Mouse (Mus musculus) heart, adult 9 months (tissue): ENCODE data around the gene Nrarp.

ENCODE experiments used
- DNase-seq, 2 experiments: peaks; one replicate each; pipeline ENCODE4 v3.0.0; 2022; ENCODE audit warnings: low spot score in 2 of 2

Nrarp gene

GRCm38 (mm10) chr2:25195211-25196156 is 14.9 kb downstream of the Nrarp start:
- DNase-seq = peak; percentile 79 to 87

GRCm38 (mm10) chr2:25196172-25196954 is 15.8 kb downstream of the Nrarp start, which contains the start of gene Tor4a:
Tor4a (minus strand) TSS chr2:25196886.
- peak; percentile 91 to 97 for DNase-seq

GRCm38 (mm10) chr2:25197191-25197590 is 16.6 kb downstream of the Nrarp start:
- DNase-seq = no peak

DNA sequence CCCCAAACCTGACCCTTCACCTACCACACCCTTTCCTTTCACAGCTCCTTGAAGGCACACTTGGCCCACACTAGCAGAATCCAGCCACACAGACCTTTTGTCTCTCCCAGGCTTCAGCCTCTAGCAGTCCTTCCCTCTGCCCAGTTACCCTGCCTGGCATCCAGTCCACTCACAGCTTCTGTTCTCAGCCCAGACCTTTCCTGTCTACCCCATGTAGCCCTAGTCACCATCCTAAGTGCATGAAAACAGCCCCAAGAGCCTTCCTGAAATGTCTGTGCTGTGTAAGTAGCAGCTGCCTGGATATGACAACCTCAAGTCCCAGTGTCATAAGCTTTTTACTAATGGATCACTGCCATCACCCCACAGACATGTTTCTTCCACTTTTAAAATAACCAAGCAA is 17.4 kb downstream of the Nrarp start:
- DNase-seq = no peak

GRCm38 (mm10) chr2:25200631-25201030 is 20.1 kb downstream of the Nrarp start:
- DNase-seq = no peak

DNA sequence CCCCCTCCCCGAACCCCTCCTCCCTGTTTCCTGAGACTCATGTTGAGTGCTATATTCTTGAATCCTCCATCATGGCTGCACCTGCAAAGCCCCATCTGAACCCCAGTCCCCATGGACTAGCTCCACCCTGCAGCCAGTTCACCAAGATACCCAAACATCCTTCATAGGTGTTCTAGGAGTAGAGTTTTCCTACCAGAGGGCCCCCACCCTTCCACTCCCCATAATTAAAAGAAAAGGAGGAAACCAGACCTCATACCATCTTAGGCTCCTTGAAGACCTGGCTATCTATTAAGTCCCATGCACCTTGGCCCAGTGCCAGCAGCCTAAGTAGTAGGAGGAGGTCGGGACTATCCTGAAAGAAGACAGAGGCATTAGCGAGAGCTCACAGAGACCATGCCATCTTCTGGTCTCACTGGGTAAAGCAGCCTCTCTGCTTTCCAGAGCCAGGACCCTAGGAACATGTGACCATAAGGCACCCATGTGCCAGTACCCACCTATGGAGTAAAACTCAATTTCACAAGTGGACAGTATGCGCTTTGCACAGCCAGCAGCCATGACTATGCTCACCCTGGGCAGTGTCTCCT is 23.2 kb downstream of the Nrarp start:
- no peak for DNase-seq

DNA sequence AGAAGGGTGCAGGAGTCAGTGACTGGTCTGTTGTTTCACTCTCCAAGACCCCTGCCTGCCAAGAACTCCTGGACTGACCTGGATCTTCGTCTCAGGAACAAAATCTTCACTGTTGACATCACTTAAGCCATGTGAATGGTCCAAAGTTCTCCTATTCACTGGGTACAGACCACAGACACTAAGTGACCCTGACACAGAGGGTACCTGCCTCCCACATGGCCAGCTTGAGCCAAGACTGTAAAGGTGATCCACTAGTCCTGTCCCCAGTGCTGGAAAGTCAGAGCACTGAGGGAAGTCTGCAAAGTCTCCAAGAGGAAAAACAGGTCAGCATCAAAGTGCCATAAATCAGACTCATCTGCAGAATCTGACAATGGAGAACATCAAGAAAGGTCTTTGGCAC is 27.0 kb downstream of the Nrarp start:
- DNase-seq = no peak

GRCm38 (mm10) chr2:25210686-25211085 is 30.1 kb downstream of the Nrarp start:
- DNase-seq = peak in 1 of 2 experiments; percentile 14

GRCm38 (mm10) chr2:25211121-25211670 is 30.6 kb downstream of the Nrarp start, which contains the start of gene Nelfb:
Nelfb (minus strand) TSS chr2:25211489.
- peak; percentile 91 to 92 for DNase-seq

DNA sequence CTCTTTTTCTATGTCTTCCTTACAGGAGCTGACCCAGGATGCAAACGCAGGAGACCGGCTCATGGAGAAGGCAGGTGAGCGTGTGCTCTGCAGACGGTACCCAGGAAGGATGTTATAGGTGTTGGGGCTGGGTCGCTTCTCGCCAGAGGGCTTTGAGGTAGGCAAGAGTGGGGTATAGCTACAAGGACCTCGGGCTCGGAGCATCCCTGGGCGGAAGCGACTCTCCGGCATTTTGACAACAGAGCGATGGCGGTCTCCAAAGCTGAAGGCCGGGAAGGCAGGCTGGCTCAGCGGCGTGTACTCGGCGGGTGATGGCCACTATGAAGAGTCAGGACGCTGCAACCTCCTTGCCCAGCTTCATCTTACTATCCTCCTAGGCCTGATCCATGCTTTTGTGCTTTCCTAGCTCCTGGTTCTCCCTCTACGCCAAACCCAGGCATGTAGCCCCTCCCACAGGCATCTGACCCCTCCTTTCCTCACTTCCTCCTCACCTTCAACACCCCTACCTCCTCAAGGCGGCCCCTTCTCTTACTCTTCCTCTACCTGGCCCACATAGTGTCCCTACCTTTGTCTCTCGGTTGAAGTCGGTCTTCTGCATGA is 32.8 kb downstream of the Nrarp start:
- DNase-seq = no peak

DNA sequence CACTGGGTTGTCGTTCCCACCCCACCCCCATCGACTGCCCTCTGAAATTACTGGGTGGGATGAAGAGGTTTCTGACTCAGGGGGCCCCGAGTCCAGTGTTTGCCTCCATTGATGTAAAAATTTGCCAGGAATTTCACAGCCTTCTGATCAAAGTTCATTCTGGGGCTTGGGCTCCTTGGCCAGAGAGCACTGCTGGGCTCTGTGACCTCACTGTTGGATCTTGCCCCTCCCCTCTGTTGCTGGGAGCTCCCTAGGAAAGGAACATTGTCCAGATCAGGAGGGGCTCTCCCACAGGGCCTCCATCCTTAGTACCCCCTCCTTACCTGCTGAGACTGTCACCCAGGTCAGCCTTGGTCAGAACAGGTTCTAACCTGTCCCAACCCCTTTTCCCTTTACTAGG is 33.9 kb downstream of the Nrarp start, which contains the start of gene Stpg3:
Stpg3 (minus strand) TSS at position 194 of the 400 bp plus-strand sequence.
- no peak for DNase-seq

DNA sequence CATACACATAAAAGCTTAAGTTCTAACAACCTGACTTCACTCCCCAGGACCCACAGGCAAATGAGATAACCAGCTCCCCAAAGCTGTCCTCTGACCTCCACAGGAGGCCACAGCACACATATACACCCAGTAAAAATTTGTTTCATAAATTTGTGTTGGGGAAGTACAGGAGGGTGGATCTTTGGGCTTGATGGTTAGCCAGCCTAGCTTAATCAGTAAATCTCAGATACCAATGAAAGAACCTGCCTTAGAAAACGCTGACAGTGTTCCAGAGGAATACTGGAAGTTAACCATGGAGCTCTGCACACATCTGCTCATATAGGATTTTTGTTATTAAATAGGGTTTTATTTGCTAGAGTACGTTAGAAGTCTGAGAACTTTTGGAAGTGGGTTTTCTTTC is 37.1 kb downstream of the Nrarp start:
- DNase-seq = no peak

GRCm38 (mm10) chr2:25218445-25218844 is 37.9 kb downstream of the Nrarp start, which contains the start of gene Fam166a:
Fam166a (plus strand) TSS chr2:25218745.
- DNase-seq = no peak

- no peak for DNase-seq
These were observed 40.8 kb downstream of the Nrarp start for GRCm38 (mm10) chr2:25221331-25221772.

GRCm38 (mm10) chr2:25223681-25224491 is 43.3 kb downstream of the Nrarp start:
- peak; percentile 84 to 86 for DNase-seq

DNA sequence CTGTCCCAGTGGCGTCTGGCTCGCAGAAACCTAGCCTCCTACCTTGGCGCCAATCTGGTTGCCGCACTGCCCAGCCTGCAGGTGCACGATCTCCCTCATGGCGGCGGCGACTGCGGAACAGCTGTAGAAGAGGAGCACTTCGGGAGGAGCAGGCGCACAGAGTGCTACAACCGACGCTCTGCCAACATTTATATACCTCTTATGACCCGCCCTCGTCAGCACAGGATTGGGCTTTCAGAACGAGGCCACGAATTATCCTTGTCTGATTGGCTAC is 43.9 kb downstream of the Nrarp start, which contains the start of gene Tubb4b:
Tubb4b (minus strand) TSS at position 211 of the 274 bp plus-strand sequence.
- no peak for DNase-seq

- DNase-seq = peak; percentile 100
These were observed 44.5 kb downstream of the Nrarp start for GRCm38 (mm10) chr2:25224766-25225752.

- DNase-seq = no peak
These were observed 45.3 kb downstream of the Nrarp start for GRCm38 (mm10) chr2:25225811-25226379.

GRCm38 (mm10) chr2:25226864-25227263 is 46.3 kb downstream of the Nrarp start:
- no peak for DNase-seq
